Mouse (Mus musculus) spleen, adult 2 months (tissue): ENCODE results near the gene Gmcl1. TPM values are rescaled to one million over a fixed set of nuclear protein-coding genes. Genes with fewer than 3 reads are reported as not detected.
A peak's percentile ranks its signal among the peaks of the same experiment; 100 is the strongest.

Experiments
- DNase-seq, 2 experiments: peaks; one replicate each; pipeline versions ENCODE4 v3.0.0 to v3.0.0-alpha.2; 2012 to 2021; ENCODE audit warnings: low spot score in 2 of 2, low read depth in 1 of 2
- H3K27ac ChIP-seq: fragments of 200-500 bp; 2 replicates; pipeline ENCODE4 v1.5.1; 2012; ENCODE audit warnings: low read length, inconsistent platforms; ENCODE audit not compliant: insufficient read depth
- H3K27me3 ChIP-seq: fragments of 200-500 bp; 2 replicates; pipeline ENCODE4 v1.6.1; 2012; ENCODE audit warnings: mild to moderate bottlenecking, moderate library complexity, low read length, inconsistent platforms; ENCODE audit not compliant: control insufficient read depth, insufficient read depth
- H3K36me3 ChIP-seq: fragments of 200-500 bp; 2 replicates; pipeline ENCODE4 v1.6.1; 2012; ENCODE audit warnings: mild to moderate bottlenecking, low read length, inconsistent platforms; ENCODE audit not compliant: control insufficient read depth, insufficient read depth
- H3K4me1 ChIP-seq: fragments of 200-500 bp; 2 replicates; pipeline ENCODE4 v1.6.1; 2011; ENCODE audit warnings: inconsistent platforms; ENCODE audit not compliant: control insufficient read depth, insufficient read depth, insufficient read length
- H3K4me3 ChIP-seq: fragments of 200-500 bp; 2 replicates; pipeline ENCODE4 v1.5.1; 2011; ENCODE audit warnings: mild to moderate bottlenecking, inconsistent platforms; ENCODE audit not compliant: insufficient read depth, insufficient read length; ENCODE audit errors: extremely low read depth
- CTCF ChIP-seq: fragments of 200-500 bp; IDR thresholded peaks from 2 replicates; pipeline ENCODE4 v1.5.1; 2011; ENCODE audit warnings: mild to moderate bottlenecking, inconsistent platforms; ENCODE audit not compliant: insufficient read depth, insufficient read length, insufficient replicate concordance; ENCODE audit errors: extremely low read depth
- POLR2A ChIP-seq: fragments of 200-500 bp; IDR thresholded peaks from 2 replicates; pipeline ENCODE4 v1.6.1; 2011; ENCODE audit warnings: low read depth, low read length, inconsistent platforms
- WGBS: fragments of 180-500 bp; shearing (Covaris S2); methylation state at CpG from one replicate; pipeline ENCODE4 v1.1.7; 2018; 5-methylcytosine and 5-hydroxymethylcytosine counted together
- polyA plus RNA-seq: library from polyadenylated mRNA; depleted of rRNA; stranded (reverse); fragments of >200 nt; gene quantifications from 2 replicates; pipeline ENCODE4 v1.2.3, GENCODE M21; 2012

The Gmcl1 gene
- polyA plus RNA-seq, 1 experiment, result 5.4 TPM

GRCm38 (mm10) chr6:86683872-86684654, 49.1 kb downstream of the Gmcl1 start, which contains the start of gene Snrnp27:
Gene Snrnp27, minus strand, starts transcription at chr6:86684522.
- Histone ChIP-seq H3K4me1 (no peaks in the 10 kb centered on the region; the same call in none of the 2 replicates), H3K27me3 (no peaks in the 10 kb centered on the region), H3K27ac (peak within 1 kb of the TSS; percentile 68), H3K36me3 (peaks cover 13% of the 10 kb centered on the region), H3K4me3 (peak within 1 kb of the TSS; percentile 98)
- TF ChIP-seq POLR2A (peak; percentile 76), CTCF (no peak)
- peak; percentile 85 to 86 for DNase-seq
- WGBS, result 2% methylated on average over 36 of the region's 36 CpGs

GRCm38 (mm10) chr6:86681289-86681688, 51.9 kb downstream of the Gmcl1 start:
- Histone ChIP-seq H3K4me3 (no peak overlapping the region), H3K27ac (no peak overlapping the region), H3K4me1 (no peaks in the 10 kb centered on the region; the same call in none of the 2 replicates), H3K27me3 (no peaks in the 10 kb centered on the region), H3K36me3 (peaks cover 20% of the 10 kb centered on the region)
- TF ChIP-seq CTCF, result no peak
- TF ChIP-seq POLR2A, result no peak
- 89% methylated on average over 3 of the region's 3 CpGs for WGBS
- no peak for DNase-seq

- Histone ChIP-seq H3K27ac (no peak overlapping the region), H3K4me1 (no peaks in the 10 kb centered on the region), H3K36me3 (peaks cover 28% of the 10 kb centered on the region), H3K27me3 (no peaks in the 10 kb centered on the region), H3K4me3 (no peak overlapping the region)
- DNase-seq, result no peak
- no peak for TF ChIP-seq CTCF
- TF ChIP-seq POLR2A, result no peak
- 64% methylated on average over 6 of the region's 6 CpGs for WGBS
Measured at GRCm38 (mm10) chr6:86678341-86678740, 54.8 kb downstream of the Gmcl1 start.

GRCm38 (mm10) chr6:86670873-86671272, 62.3 kb downstream of the Gmcl1 start:
- peaks cover 5% of the 10 kb centered on the region; the same call in 1 of the 2 replicates for H3K4me1 ChIP-seq
- H3K27ac ChIP-seq, result no peak overlapping the region
- no peak overlapping the region for H3K4me3 ChIP-seq
- no peaks in the 10 kb centered on the region for H3K27me3 ChIP-seq
- DNase-seq, result peak; percentile 36 to 71
- TF ChIP-seq CTCF (peak; percentile 57; the same call in 1 of the 2 replicates), POLR2A (no peak)
- 20% methylated on average over 2 of the region's 2 CpGs for WGBS
- H3K36me3 ChIP-seq, result peaks cover 13% of the 10 kb centered on the region

- H3K4me3 ChIP-seq, result peak overlapping the region; percentile 58; the same call in 1 of the 2 replicates
- WGBS, result 1% methylated on average over 36 of the region's 37 CpGs
- H3K4me1 ChIP-seq, result peaks cover 6% of the 10 kb centered on the region; the same call in 1 of the 2 replicates
- H3K36me3 ChIP-seq, result peaks cover 7% of the 10 kb centered on the region
- H3K27me3 ChIP-seq, result no peaks in the 10 kb centered on the region
- TF ChIP-seq CTCF, result no peak
- no peak for TF ChIP-seq POLR2A
- DNase-seq, result peak; percentile 99
- peak overlapping the region; percentile 87 for H3K27ac ChIP-seq
Measured at GRCm38 (mm10) chr6:86669240-86669727, 63.9 kb downstream of the Gmcl1 start.

- Histone ChIP-seq H3K4me1 (peaks cover 6% of the 10 kb centered on the region; the same call in 1 of the 2 replicates), H3K27ac (peak within 1 kb of the TSS; percentile 87), H3K36me3 (peaks cover 8% of the 10 kb centered on the region), H3K27me3 (no peaks in the 10 kb centered on the region), H3K4me3 (peak within 1 kb of the TSS; percentile 98)
- DNase-seq, result no peak
- TF ChIP-seq CTCF, result no peak
- TF ChIP-seq POLR2A, result peak; percentile 52
- WGBS, result 1% methylated on average over 66 of the region's 76 CpGs
Measured at GRCm38 (mm10) chr6:86668580-86669239, 64.5 kb downstream of the Gmcl1 start, which contains the start of gene Mxd1. Gene Mxd1, minus strand, starts transcription at chr6:86669161.
